Mouse (Mus musculus) stomach, postnatal 0 days (tissue): Measurements from ENCODE around the gene Lamtor2. TPM values are rescaled to one million over a fixed set of nuclear protein-coding genes. Genes with fewer than 3 reads are reported as not detected.

ENCODE experiments used
- ATAC-seq: fragments of 200-750 bp; cut with Nextera tagmentation; 2 replicates; pipeline ENCODE4 v1.8.0; 2017; ENCODE audit not compliant: low FRiP score, low TSS enrichment
- DNase-seq: peaks from one replicate; pipeline ENCODE4 v3.0.0-alpha.2; 2016; ENCODE audit warnings: low spot score
- H3K27ac ChIP-seq: fragments of 300-500 bp; sonication (generic); replicated peaks from 2 replicates; pipeline ENCODE4 v1.5.1; 2014; ENCODE audit warnings: mild to moderate bottlenecking, control low read depth
- H3K27me3 ChIP-seq: fragments of 300-500 bp; sonication (generic); 2 replicates; pipeline ENCODE4 v1.6.1; 2014; ENCODE audit warnings: low read length; ENCODE audit not compliant: control insufficient read depth, insufficient read depth
- H3K36me3 ChIP-seq: fragments of 300-500 bp; sonication (generic); 2 replicates; pipeline ENCODE4 v1.6.1; 2014; ENCODE audit warnings: low read length, mixed read lengths; ENCODE audit not compliant: control insufficient read depth, insufficient read depth
- H3K4me1 ChIP-seq: fragments of 300-500 bp; sonication (generic); replicated peaks from 2 replicates; pipeline ENCODE4 v1.6.1; 2014; ENCODE audit warnings: antibody characterized with exemption; ENCODE audit not compliant: control insufficient read depth, insufficient read depth
- H3K4me2 ChIP-seq: fragments of 300-500 bp; sonication (generic); replicated peaks from 2 replicates; pipeline ENCODE4 v1.6.1; 2014; ENCODE audit warnings: low read depth, mild to moderate bottlenecking, control low read depth, moderate library complexity
- H3K4me3 ChIP-seq: fragments of 300-500 bp; sonication (generic); 2 replicates; pipeline ENCODE4 v1.5.1; 2014; ENCODE audit warnings: low read depth, low read length, control low read depth
- H3K9ac ChIP-seq: fragments of 300-500 bp; sonication (generic); 2 replicates; pipeline ENCODE4 v1.6.1; 2014; ENCODE audit warnings: mild to moderate bottlenecking, low read length, control low read depth, mixed read lengths
- H3K9me3 ChIP-seq: fragments of 300-500 bp; sonication (generic); 2 replicates; pipeline ENCODE4 v1.6.1; 2016; ENCODE audit warnings: low read length; ENCODE audit not compliant: control insufficient read depth
- CTCF ChIP-seq: IDR thresholded peaks from 2 replicates; pipeline ENCODE4 v1.5.1; 2016; ENCODE audit warnings: antibody characterized with exemption, low read depth, mild to moderate bottlenecking, moderate library complexity
- EP300 ChIP-seq: optimal IDR thresholded peaks from 2 replicates; pipeline ENCODE3; 2016; ENCODE audit warnings: antibody characterized with exemption
- WGBS: fragments of 180-500 bp; shearing (Covaris S2); extraction: QIAGEN DNeasy Blood & Tissue Kit; methylation state at CpG from one replicate; pipeline ENCODE4 v1.1.7; 2014; 5-methylcytosine and 5-hydroxymethylcytosine counted together
- microRNA counts: library from miRNA; unstranded; fragments of <30 nt; microRNA quantifications from one replicate; lab custom pipeline; 2015
- microRNA-seq: library from miRNA; unstranded; fragments of <30 nt; microRNA quantifications from one replicate; pipeline ENCODE4, GENCODE M21; 2016
- polyA plus RNA-seq: library from polyadenylated mRNA; unstranded; fragments of >200 nt; fragmentation: Nextera tagmentation; extraction: Ambion mirVana; gene quantifications from 2 replicates; pipeline ENCODE4 v1.2.1, GENCODE M21; 2015

The Lamtor2 gene
- polyA plus RNA-seq, 1 experiment from 2014 or later = 157 TPM

DNA sequence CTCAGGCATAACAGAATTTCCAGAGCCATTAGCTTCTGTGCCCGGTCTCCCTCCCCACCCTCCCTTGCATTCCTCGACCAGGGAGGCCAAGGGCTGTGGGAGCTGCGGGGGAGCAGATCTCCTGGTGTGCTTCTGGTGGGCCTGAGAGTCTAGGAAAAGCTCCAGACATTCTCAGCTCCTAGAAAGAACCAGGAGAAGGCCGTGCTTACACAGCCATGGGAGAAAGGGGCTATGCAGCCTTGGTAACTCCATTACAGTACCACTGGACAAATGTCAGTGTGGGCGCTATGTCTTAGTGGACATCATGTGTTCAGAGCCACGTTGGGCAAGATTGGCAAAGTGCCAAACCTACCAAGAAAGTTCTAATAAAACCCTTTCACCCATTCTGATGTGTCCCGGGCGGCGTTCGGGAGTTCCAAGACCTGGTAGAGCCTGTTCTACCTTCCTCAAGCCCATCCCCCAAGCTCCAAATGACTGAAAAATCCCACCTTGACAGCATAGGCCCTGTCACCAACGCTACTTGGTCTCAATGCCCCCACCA, 50.8 kb downstream of the Lamtor2 start:
- peak overlapping the region; percentile 91 for H3K9ac ChIP-seq
- 4% methylated on average over 11 of the region's 11 CpGs for WGBS
- ATAC-seq = 0 out of 2 replicates have a peak, but pooled peaks have one; percentile 1
- H3K4me1 ChIP-seq = peaks cover 15% of the 10 kb centered on the region
- no peaks in the 10 kb centered on the region for H3K9me3 ChIP-seq
- no peaks in the 10 kb centered on the region for H3K27me3 ChIP-seq
- peak overlapping the region; percentile 79 for H3K4me2 ChIP-seq
- DNase-seq = peak; percentile 64
- H3K36me3 ChIP-seq = no peaks in the 10 kb centered on the region
- TF ChIP-seq CTCF (no peak), EP300 (no peak)
- H3K27ac ChIP-seq = peak overlapping the region; percentile 98
- peak overlapping the region; percentile 97 for H3K4me3 ChIP-seq

DNA sequence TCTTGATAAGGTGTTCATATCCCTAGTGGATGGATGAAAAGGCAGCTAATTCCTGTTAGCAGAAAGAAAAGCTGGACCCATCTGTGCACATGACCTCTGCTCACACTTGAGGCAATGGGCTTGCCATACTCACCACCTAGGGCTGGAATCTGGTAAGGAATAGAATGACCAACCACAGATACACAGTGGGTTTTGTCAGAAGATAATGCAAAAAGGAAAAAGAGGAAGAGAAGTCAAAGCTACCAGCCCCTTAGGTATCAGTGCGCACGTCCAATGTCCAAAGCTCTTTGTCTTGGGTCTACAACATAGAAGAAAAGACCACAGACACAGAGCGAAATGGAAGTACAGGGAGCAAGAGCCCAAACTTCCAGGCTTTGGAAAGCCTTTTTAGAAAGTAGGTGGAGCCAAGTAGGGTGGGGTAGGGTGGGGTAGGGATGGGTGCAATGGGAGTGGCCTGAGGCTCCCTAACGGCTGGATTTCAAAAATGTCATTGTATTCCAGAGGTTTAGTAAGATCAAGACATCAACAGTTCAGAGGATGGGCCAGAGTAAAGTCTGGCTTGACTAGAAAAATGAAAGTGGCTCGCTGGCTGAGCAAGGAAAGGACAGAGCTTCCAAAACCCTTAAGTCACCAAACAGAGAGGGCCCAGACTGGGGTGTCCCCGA, 51.4 kb downstream of the Lamtor2 start:
- Histone ChIP-seq H3K4me1 (peaks cover 15% of the 10 kb centered on the region), H3K9ac (peak overlapping the region; percentile 91), H3K27me3 (no peaks in the 10 kb centered on the region), H3K27ac (peak overlapping the region; percentile 98), H3K4me2 (peak overlapping the region; percentile 79), H3K36me3 (no peaks in the 10 kb centered on the region), H3K4me3 (peak overlapping the region; percentile 97), H3K9me3 (no peaks in the 10 kb centered on the region)
- 30% methylated on average over 6 of the region's 6 CpGs for WGBS
- ATAC-seq (no peak), DNase-seq (no peak)
- TF ChIP-seq EP300 (no peak), CTCF (no peak)

DNA sequence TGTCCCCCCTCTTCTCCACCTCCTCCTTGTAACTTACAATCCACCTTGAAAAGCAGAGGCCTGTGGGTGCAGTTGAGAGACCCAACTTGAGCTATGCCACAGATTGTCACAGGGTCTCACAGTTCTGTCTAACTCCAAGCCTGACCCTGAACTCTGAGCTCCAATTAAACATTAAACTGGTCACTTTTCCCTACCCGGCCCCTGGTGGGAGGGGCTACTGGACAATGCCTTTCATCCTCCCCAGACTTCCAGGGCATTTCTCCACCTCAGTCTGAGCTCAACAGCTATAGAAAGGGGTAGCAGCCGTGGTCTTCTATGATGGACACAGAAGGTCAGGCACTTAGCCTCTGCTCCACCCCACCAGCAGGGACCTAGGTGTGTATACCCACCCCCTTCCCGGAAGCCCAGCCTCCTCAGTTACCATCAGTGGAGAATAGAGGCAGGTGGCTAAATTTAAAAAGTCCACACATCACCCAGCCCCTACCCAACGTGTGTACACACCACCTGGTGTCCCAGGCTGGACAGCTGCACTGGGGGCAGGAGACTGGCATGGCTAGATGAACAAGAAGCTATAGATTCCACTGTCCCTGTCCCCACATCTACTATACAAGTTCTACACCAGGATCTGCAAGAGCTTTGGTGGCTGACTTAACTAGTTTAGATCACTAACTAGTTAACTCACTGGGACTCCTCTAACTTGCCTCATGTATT, 52.1 kb downstream of the Lamtor2 start:
- peak overlapping the region; percentile 98; the same call in 1 of the 2 replicates for H3K27ac ChIP-seq
- H3K9me3 ChIP-seq = no peaks in the 10 kb centered on the region
- H3K4me3 ChIP-seq = peak overlapping the region; percentile 97
- 34% methylated on average over 4 of the region's 4 CpGs for WGBS
- H3K27me3 ChIP-seq = no peaks in the 10 kb centered on the region
- DNase-seq = no peak
- TF ChIP-seq EP300 (no peak), CTCF (no peak)
- H3K4me2 ChIP-seq = peak overlapping the region; percentile 79
- no peaks in the 10 kb centered on the region for H3K36me3 ChIP-seq
- no peak for ATAC-seq
- H3K9ac ChIP-seq = peak overlapping the region; percentile 91
- H3K4me1 ChIP-seq = peaks cover 18% of the 10 kb centered on the region

DNA sequence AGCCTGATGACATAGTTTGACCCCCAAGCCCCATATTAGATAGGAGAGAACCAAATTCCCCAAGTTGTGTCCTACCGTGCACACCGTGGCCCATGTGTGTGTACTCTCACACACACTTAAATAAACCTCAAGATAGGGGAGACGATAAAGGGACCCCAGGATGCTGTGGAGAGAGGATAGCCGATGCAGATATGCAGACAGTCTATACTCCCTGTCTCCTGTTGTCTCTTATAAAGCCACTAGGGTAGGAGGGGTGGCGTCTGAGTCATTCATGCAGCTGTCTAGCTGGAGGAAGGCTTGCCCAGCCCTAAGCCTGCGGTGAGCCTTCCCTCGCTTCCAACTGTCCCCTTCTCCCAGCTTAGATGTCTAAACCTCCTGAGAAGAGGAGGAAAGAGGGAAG, 52.8 kb downstream of the Lamtor2 start:
- peaks cover 21% of the 10 kb centered on the region for H3K4me1 ChIP-seq
- ATAC-seq (no peak), DNase-seq (no peak)
- H3K9ac ChIP-seq = no peak overlapping the region
- H3K27ac ChIP-seq = no peak overlapping the region
- peak overlapping the region; percentile 97; the same call in 1 of the 2 replicates for H3K4me3 ChIP-seq
- WGBS = 66% methylated on average over 7 of the region's 7 CpGs
- 0 out of 2 replicates have a peak, but pooled peaks cover 3% of the 10 kb centered on the region for H3K36me3 ChIP-seq
- H3K9me3 ChIP-seq = no peaks in the 10 kb centered on the region
- no peaks in the 10 kb centered on the region for H3K27me3 ChIP-seq
- peak overlapping the region; percentile 79 for H3K4me2 ChIP-seq
- TF ChIP-seq CTCF = 0 out of 2 replicates have a peak, but pooled peaks have one; percentile 15
- no peak for TF ChIP-seq EP300

MicroRNAs encoded within 50 kb of the gene (microRNA counts, 519-probe panel; counts per million panel counts)
- not detected for microRNA mmu-miR-1905 (lab: Ali Mortazavi, UCI)

Small RNAs within 50 kb of the gene (microRNA-seq; reads per million reads assigned to microRNA genes)
- gene Mir1905 = not detected

Other genes with a start within 250 kb of the Lamtor2 start
- gene Glmp, start 228.1 kb downstream of the Lamtor2 start, polyA plus RNA-seq = 161 and 166 TPM in 2 replicates
- gene Tmem79, start 216.9 kb downstream of the Lamtor2 start, polyA plus RNA-seq = 51.9 and 54.1 TPM in 2 replicates
- gene Smg5, start 216.8 kb downstream of the Lamtor2 start, polyA plus RNA-seq = 15.9 and 19.0 TPM in 2 replicates
- 12.3 and 16.2 TPM in 2 replicates for gene Paqr6, start 188.5 kb downstream of the Lamtor2 start, polyA plus RNA-seq
- 199 and 225 TPM in 2 replicates for gene Bglap3, start 180.3 kb downstream of the Lamtor2 start, polyA plus RNA-seq
- 20.1 and 24.9 TPM in 2 replicates for gene Bglap2, start 174.4 kb downstream of the Lamtor2 start, polyA plus RNA-seq
- gene Bglap, start 168.6 kb downstream of the Lamtor2 start, polyA plus RNA-seq = 0.64 TPM in 1 of 2 replicates, not detected in the other
- 55.6 and 58.1 TPM in 2 replicates for gene Pmf1, start 142.7 kb downstream of the Lamtor2 start, polyA plus RNA-seq
- gene Slc25a44, start 127.9 kb downstream of the Lamtor2 start, polyA plus RNA-seq = 9.7 and 9.8 TPM in 2 replicates
- gene Sema4a, start 91.9 kb downstream of the Lamtor2 start, polyA plus RNA-seq = 27.9 and 32.7 TPM in 2 replicates
- gene Lmna, start 43.1 kb downstream of the Lamtor2 start, polyA plus RNA-seq = 250 and 267 TPM in 2 replicates
- gene Mex3a, start 20.7 kb downstream of the Lamtor2 start, polyA plus RNA-seq = 3.3 and 3.4 TPM in 2 replicates
- 252 and 271 TPM in 2 replicates for gene Rab25, start 4.8 kb downstream of the Lamtor2 start, polyA plus RNA-seq
- gene Ubqln4, start 684 bp upstream of the Lamtor2 start, polyA plus RNA-seq = 19.5 and 21.8 TPM in 2 replicates
- 257 and 271 TPM in 2 replicates for gene Ssr2, start 22.8 kb upstream of the Lamtor2 start, polyA plus RNA-seq
- 29.0 and 33.0 TPM in 2 replicates for gene Arhgef2, start 52.9 kb upstream of the Lamtor2 start, polyA plus RNA-seq
- 0.07 TPM in 1 of 2 replicates, not detected in the other for gene Rxfp4, start 100.1 kb upstream of the Lamtor2 start, polyA plus RNA-seq
- 38.1 and 45.9 TPM in 2 replicates for gene Khdc4, start 132.7 kb upstream of the Lamtor2 start, polyA plus RNA-seq
- 85.5 and 86.9 TPM in 2 replicates for gene Rit1, start 163.8 kb upstream of the Lamtor2 start, polyA plus RNA-seq
- gene Syt11, start 222.1 kb upstream of the Lamtor2 start, polyA plus RNA-seq = 9.6 and 10.1 TPM in 2 replicates